ENCODE assay signal across 23 mouse cellular contexts in the genomic region with DNA sequence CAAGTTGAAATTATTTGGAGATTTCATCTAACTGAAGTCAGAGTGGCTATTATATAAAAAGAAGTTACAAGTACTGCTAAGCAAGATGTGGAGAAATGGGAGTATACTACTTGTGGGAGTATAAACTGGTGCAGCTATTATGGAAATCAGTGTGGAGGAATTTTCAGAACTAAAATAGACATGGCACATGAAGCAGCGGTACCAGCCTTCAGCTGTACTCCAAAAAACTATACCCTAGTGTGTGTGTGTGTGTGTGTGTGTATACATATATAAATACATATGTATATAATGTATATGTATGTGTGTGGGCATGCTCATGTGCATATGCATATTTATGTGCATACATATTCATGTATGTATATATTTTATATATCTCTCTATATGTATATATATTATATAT.
"Had no signal": no experiment of that assay in that cellular context is flagged by ENCODE, and none has a peak within 500 bp of the region (broad histone marks: within the 10 kb centered on the region; RNA-seq: fewer than 3 reads in every experiment).

No protein-coding gene starts in this region.

- H3K36me3 ChIP-seq: kidney, embryonic 15.5 days; limb, embryonic 12.5 days; limb, embryonic 15.5 days; midbrain, embryonic 12.5 days; midbrain, embryonic 15.5 days; neural tube, embryonic 12.5 days; neural tube, embryonic 15.5 days; stomach, embryonic 15.5 days had no signal

- H3K9ac ChIP-seq: kidney, embryonic 15.5 days; limb, embryonic 12.5 days; limb, embryonic 15.5 days; liver, embryonic 14.5 days; liver, postnatal 0 days; lung, embryonic 14.5 days; midbrain, embryonic 12.5 days; midbrain, embryonic 15.5 days; neural tube, embryonic 12.5 days; neural tube, embryonic 15.5 days; stomach, embryonic 15.5 days had no signal

- DNase-seq: kidney, adult 11 months; kidney, adult 8-10 months; kidney, postnatal 10 days; kidney, postnatal 36 days; layer of hippocampus, postnatal 36 days; liver, postnatal 0 days; lung, embryonic 14.5 days; right cerebral cortex, postnatal 25 days; spleen, adult 18-20 months; thymus, adult 18-20 months; thymus, postnatal 36 days had no signal

- H3K27ac ChIP-seq: kidney, embryonic 15.5 days; limb, embryonic 12.5 days; limb, embryonic 15.5 days; liver, embryonic 14.5 days; macrophage; midbrain, embryonic 12.5 days; midbrain, embryonic 15.5 days; neural tube, embryonic 12.5 days; neural tube, embryonic 15.5 days; stomach, embryonic 15.5 days had no signal

- H3K9me3 ChIP-seq: limb, embryonic 15.5 days; midbrain, embryonic 12.5 days; midbrain, embryonic 15.5 days; neural tube, embryonic 12.5 days; stomach, embryonic 15.5 days had no signal

- H3K4me1 ChIP-seq: kidney, embryonic 15.5 days; limb, embryonic 12.5 days; limb, embryonic 15.5 days; midbrain, embryonic 12.5 days; midbrain, embryonic 15.5 days; neural tube, embryonic 12.5 days; neural tube, embryonic 15.5 days; stomach, embryonic 15.5 days had no signal

- H3K4me3 ChIP-seq: kidney, embryonic 15.5 days; limb, embryonic 12.5 days; limb, embryonic 15.5 days; midbrain, embryonic 12.5 days; midbrain, embryonic 15.5 days; neural tube, embryonic 12.5 days; neural tube, embryonic 15.5 days; stomach, embryonic 15.5 days had no signal

- H3K4me2 ChIP-seq: kidney, embryonic 15.5 days; limb, embryonic 12.5 days; limb, embryonic 15.5 days; liver, embryonic 11.5 days; lung, embryonic 14.5 days; midbrain, embryonic 12.5 days; midbrain, embryonic 15.5 days; neural tube, embryonic 12.5 days; neural tube, embryonic 15.5 days; stomach, embryonic 15.5 days had no signal

- ATAC-seq: liver, postnatal 0 days; lung, postnatal 0 days; midbrain, embryonic 15.5 days had no signal

- H3K27me3 ChIP-seq: kidney, embryonic 15.5 days; limb, embryonic 12.5 days; limb, embryonic 15.5 days; midbrain, embryonic 12.5 days; midbrain, embryonic 15.5 days; neural tube, embryonic 12.5 days; neural tube, embryonic 15.5 days; stomach, embryonic 15.5 days had no signal
